Mouse (Mus musculus): ENCODE measurements around the gene Nlrc3. TPM values are rescaled to one million over a fixed set of nuclear protein-coding genes. Genes with fewer than 3 reads are reported as not detected.
A peak's percentile ranks its signal among the peaks of the same experiment; 100 is the strongest.
"Not testable (repeated sequence)": the region's sequence is repeated elsewhere in the genome, so short reads cannot be mapped to it uniquely, and the experiment has no call there.

Gene Nlrc3
- polyA plus RNA-seq, 1 experiment, result not detected

- Histone ChIP-seq H3K27ac (ENCODE audit: insufficient read depth, low read depth, low read length) (no peak overlapping the region), H3K4me1 (ENCODE audit: control insufficient read depth, insufficient read depth, low read length) (no peaks in the 10 kb centered on the region), H3K4me3 (ENCODE audit: insufficient read depth, low read depth, low read length) (no peak overlapping the region)
- 60% methylated on average over 7 of the region's 7 CpGs for WGBS
- no peak for TF ChIP-seq POLR2A (IDR thresholded peaks at IDR 0.05; ENCODE audit: insufficient read depth, low read depth, low read length)
- TF ChIP-seq CTCF (IDR thresholded peaks at IDR 0.05; ENCODE audit: insufficient read depth, low read depth, low read length), result no peak
Observed at GRCm38 (mm10) chr16:3983146-3983700, 6.8 kb upstream of the Nlrc3 start.

- 83% methylated on average over 4 of the region's 4 CpGs for WGBS
Observed at GRCm38 (mm10) chr16:3982173-3982572, 5.7 kb upstream of the Nlrc3 start.

GRCm38 (mm10) chr16:3976712-3977111 lies 280 bp upstream of the Nlrc3 start:
- no peak overlapping the region for H3K4me3 ChIP-seq (ENCODE audit: insufficient read depth, low read depth, low read length)
- TF ChIP-seq POLR2A (IDR thresholded peaks at IDR 0.05; ENCODE audit: insufficient read depth, low read depth, low read length) (no peak), CTCF (IDR thresholded peaks at IDR 0.05; ENCODE audit: insufficient read depth, low read depth, low read length) (no peak)
- no peaks in the 10 kb centered on the region for H3K4me1 ChIP-seq (ENCODE audit: control insufficient read depth, insufficient read depth, low read length)
- no peak overlapping the region for H3K27ac ChIP-seq (ENCODE audit: insufficient read depth, low read depth, low read length)
- 56% methylated on average over 3 of the region's 3 CpGs for WGBS

More at GRCm38 (mm10) chr16:3982173-3982572, 5.7 kb upstream of the Nlrc3 start:
- Histone ChIP-seq H3K4me3 (ENCODE audit: insufficient read depth, low read depth, low read length) (no peak overlapping the region), H3K27ac (ENCODE audit: insufficient read depth, low read depth, low read length) (no peak overlapping the region), H3K4me1 (ENCODE audit: control insufficient read depth, insufficient read depth, low read length) (no peaks in the 10 kb centered on the region)
- TF ChIP-seq CTCF (IDR thresholded peaks at IDR 0.05; ENCODE audit: insufficient read depth, low read depth, low read length), result no peak
- no peak for TF ChIP-seq POLR2A (IDR thresholded peaks at IDR 0.05; ENCODE audit: insufficient read depth, low read depth, low read length)

GRCm38 (mm10) chr16:3975658-3976057 lies 774 bp downstream of the Nlrc3 start:
- H3K4me1 ChIP-seq (ENCODE audit: control insufficient read depth, insufficient read depth, low read length), result no peaks in the 10 kb centered on the region
- TF ChIP-seq POLR2A (IDR thresholded peaks at IDR 0.05; ENCODE audit: insufficient read depth, low read depth, low read length) (no peak), CTCF (IDR thresholded peaks at IDR 0.05; ENCODE audit: insufficient read depth, low read depth, low read length) (no peak)
- H3K27ac ChIP-seq (ENCODE audit: insufficient read depth, low read depth, low read length), result no peak overlapping the region
- no peak overlapping the region for H3K4me3 ChIP-seq (ENCODE audit: insufficient read depth, low read depth, low read length)
- 91% methylated on average over 7 of the region's 7 CpGs for WGBS

GRCm38 (mm10) chr16:3974456-3974855 lies 2.0 kb downstream of the Nlrc3 start:
- not testable (repeated sequence) for H3K4me1 ChIP-seq (ENCODE audit: control insufficient read depth, insufficient read depth, low read length); H3K27ac ChIP-seq (ENCODE audit: insufficient read depth, low read depth, low read length); H3K4me3 ChIP-seq (ENCODE audit: insufficient read depth, low read depth, low read length)
- WGBS, result 94% methylated on average over 19 of the region's 19 CpGs

GRCm38 (mm10) chr16:3965534-3965933 lies 10.9 kb downstream of the Nlrc3 start:
- Histone ChIP-seq H3K27ac (ENCODE audit: insufficient read depth, low read depth, low read length) (no peak overlapping the region), H3K4me3 (ENCODE audit: insufficient read depth, low read depth, low read length) (no peak overlapping the region), H3K4me1 (ENCODE audit: control insufficient read depth, insufficient read depth, low read length) (peaks cover 3% of the 10 kb centered on the region; the same call in 1 of the 2 replicates)
- WGBS, result 84% methylated on average over 3 of the region's 3 CpGs
- no peak for TF ChIP-seq POLR2A (IDR thresholded peaks at IDR 0.05; ENCODE audit: insufficient read depth, low read depth, low read length)
- TF ChIP-seq CTCF (IDR thresholded peaks at IDR 0.05; ENCODE audit: insufficient read depth, low read depth, low read length), result no peak

GRCm38 (mm10) chr16:3964990-3965389 lies 11.4 kb downstream of the Nlrc3 start:
- peaks cover 3% of the 10 kb centered on the region; the same call in 1 of the 2 replicates for H3K4me1 ChIP-seq (ENCODE audit: control insufficient read depth, insufficient read depth, low read length)
- no peak overlapping the region for H3K27ac ChIP-seq (ENCODE audit: insufficient read depth, low read depth, low read length)
- WGBS, result 80% methylated on average over 10 of the region's 10 CpGs
- no peak overlapping the region for H3K4me3 ChIP-seq (ENCODE audit: insufficient read depth, low read depth, low read length)
- TF ChIP-seq CTCF (IDR thresholded peaks at IDR 0.05; ENCODE audit: insufficient read depth, low read depth, low read length) (no peak), POLR2A (IDR thresholded peaks at IDR 0.05; ENCODE audit: insufficient read depth, low read depth, low read length) (no peak)

GRCm38 (mm10) chr16:3959261-3959660 lies 17.2 kb downstream of the Nlrc3 start:
- peak overlapping the region; percentile 56; the same call in 1 of the 2 replicates for H3K27ac ChIP-seq (ENCODE audit: insufficient read depth, low read depth, low read length)
- H3K4me1 ChIP-seq (ENCODE audit: control insufficient read depth, insufficient read depth, low read length), result no peaks in the 10 kb centered on the region
- WGBS, result 45% methylated on average over 2 of the region's 2 CpGs
- H3K4me3 ChIP-seq (ENCODE audit: insufficient read depth, low read depth, low read length), result no peak overlapping the region
- TF ChIP-seq CTCF (IDR thresholded peaks at IDR 0.05; ENCODE audit: insufficient read depth, low read depth, low read length), result no peak

GRCm38 (mm10) chr16:3956369-3956768 lies 20.1 kb downstream of the Nlrc3 start:
- no peak overlapping the region for H3K27ac ChIP-seq (ENCODE audit: insufficient read depth, low read depth, low read length)
- WGBS, result 82% methylated on average over 6 of the region's 6 CpGs

GRCm38 (mm10) chr16:3951141-3951540 lies 25.3 kb downstream of the Nlrc3 start:
- 100% methylated on average over 1 of the region's 1 CpGs for WGBS
- Histone ChIP-seq H3K27ac (ENCODE audit: insufficient read depth, low read depth, low read length) (no peak overlapping the region), H3K4me3 (ENCODE audit: insufficient read depth, low read depth, low read length) (no peak overlapping the region), H3K4me1 (ENCODE audit: control insufficient read depth, insufficient read depth, low read length) (peaks cover 2% of the 10 kb centered on the region; the same call in 1 of the 2 replicates)
- TF ChIP-seq POLR2A (IDR thresholded peaks at IDR 0.05; ENCODE audit: insufficient read depth, low read depth, low read length) (no peak), CTCF (IDR thresholded peaks at IDR 0.05; ENCODE audit: insufficient read depth, low read depth, low read length) (no peak)

More at GRCm38 (mm10) chr16:3956369-3956768, 20.1 kb downstream of the Nlrc3 start:
- no peaks in the 10 kb centered on the region for H3K4me1 ChIP-seq (ENCODE audit: control insufficient read depth, insufficient read depth, low read length)
- TF ChIP-seq POLR2A (IDR thresholded peaks at IDR 0.05; ENCODE audit: insufficient read depth, low read depth, low read length) (no peak), CTCF (IDR thresholded peaks at IDR 0.05; ENCODE audit: insufficient read depth, low read depth, low read length) (no peak)
- H3K4me3 ChIP-seq (ENCODE audit: insufficient read depth, low read depth, low read length), result no peak overlapping the region

Data from olfactory bulb, adult 2 months (tissue).